Mouse (Mus musculus) gastrocnemius, postnatal 25 days (tissue): ENCODE results near the gene Arid3b. TPM values are rescaled to one million over a fixed set of nuclear protein-coding genes. Genes with fewer than 3 reads are reported as not detected.
"Not testable (repeated sequence)": the region's sequence is repeated elsewhere in the genome, so short reads cannot be mapped to it uniquely, and the experiment has no call there.

Experiments
- DNase-seq: peaks from one replicate; pipeline ENCODE4 v3.0.0; 2022
- long read RNA-seq, 2 experiments: library from polyadenylated mRNA; stranded (forward); transcript quantifications; one replicate each; pipeline ENCODE4 v2.0.0; 2021
- total RNA-seq, 2 experiments: library from RNA; stranded (reverse); gene quantifications; 1 replicate in 1 of 2; 2 replicates in 1 of 2; pipeline ENCODE4 v1.2.3; 2021

The Arid3b gene
- 1 to 10 TPM; 2.1 to 2.8 TPM for total RNA-seq
- long read RNA-seq, experiment 1, partial matches to known transcripts: 1 of 1 reads
- long read RNA-seq, experiment 1, other reads (novel, unspliced or antisense): 0 of 1 reads
- long read RNA-seq, experiment 2, partial matches to known transcripts: 1 of 1 reads
- long read RNA-seq, experiment 2, other reads (novel, unspliced or antisense): 0 of 1 reads

- peak; percentile 95 for DNase-seq
Measured at GRCm38 (mm10) chr9:57836581-57837170, at the start of gene Arid3b. Gene Arid3b (minus strand): TSS chr9:57836793.

- DNase-seq: no peak
Measured at GRCm38 (mm10) chr9:57883413-57883812, 46.8 kb upstream of the Arid3b start.

- DNase-seq: not testable (repeated sequence)
Measured at GRCm38 (mm10) chr9:57881781-57882180, 45.2 kb upstream of the Arid3b start.

DNA sequence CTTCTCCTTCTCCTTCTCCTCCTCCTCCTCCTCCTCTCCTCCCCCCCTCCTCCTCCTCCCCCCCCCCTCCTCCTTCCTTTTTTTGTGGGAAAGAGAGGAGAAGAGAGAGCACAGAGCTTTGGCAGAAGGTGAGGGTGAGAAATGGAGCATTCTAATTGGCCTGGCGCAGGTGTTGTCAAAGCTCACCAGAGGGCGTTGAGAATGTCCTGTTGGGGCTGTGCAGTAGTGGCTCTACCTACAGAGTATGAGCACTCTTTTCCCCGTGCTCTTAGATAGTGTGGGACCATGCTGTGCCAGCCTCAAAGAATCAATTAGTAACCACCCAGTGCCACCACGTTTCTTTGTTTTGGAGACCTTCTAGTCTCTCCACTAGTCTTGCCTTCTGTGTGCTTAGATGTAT, 43.7 kb upstream of the Arid3b start:
- no peak for DNase-seq

DNA sequence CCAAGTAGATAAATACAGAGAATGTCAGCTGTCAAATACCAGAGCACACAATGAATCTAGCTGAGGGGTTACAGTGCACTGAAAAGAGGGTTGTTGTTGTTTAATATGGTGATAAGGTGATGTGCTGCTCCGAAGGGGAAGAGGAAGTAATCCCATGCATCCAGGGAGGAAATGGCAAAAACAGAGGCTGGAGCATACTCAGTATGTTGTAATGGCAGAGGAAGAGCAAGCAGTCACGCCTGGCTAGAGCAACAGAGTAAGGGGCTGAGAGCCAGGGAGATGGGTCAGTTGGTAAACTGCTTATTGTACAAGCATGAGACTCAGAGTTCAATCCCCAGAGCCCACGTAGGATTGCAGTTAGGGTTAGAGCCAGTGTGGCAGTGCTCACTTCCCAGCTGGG, 42.6 kb upstream of the Arid3b start:
- DNase-seq: no peak

GRCm38 (mm10) chr9:57874994-57875393, 38.4 kb upstream of the Arid3b start:
- DNase-seq: no peak

DNA sequence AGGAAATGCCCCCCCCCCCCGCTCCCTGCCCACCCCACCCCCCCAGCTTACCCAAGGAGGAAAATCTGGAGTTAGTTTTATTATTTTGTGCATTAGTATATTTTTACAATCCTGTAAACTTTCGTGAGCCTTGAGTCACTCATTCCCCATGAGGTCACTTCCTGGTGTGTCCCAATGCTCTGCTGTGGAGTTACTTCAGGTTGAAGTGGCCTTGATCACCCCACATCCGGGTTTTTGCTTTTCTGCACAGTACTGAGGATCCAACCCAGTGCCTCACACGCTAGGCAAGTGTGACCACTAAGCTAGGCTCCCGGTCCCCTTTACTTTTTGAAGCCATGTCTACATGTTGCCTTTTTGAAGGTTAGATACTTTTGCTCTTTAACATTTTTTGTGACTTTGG, 37.5 kb upstream of the Arid3b start:
- DNase-seq: no peak

DNA sequence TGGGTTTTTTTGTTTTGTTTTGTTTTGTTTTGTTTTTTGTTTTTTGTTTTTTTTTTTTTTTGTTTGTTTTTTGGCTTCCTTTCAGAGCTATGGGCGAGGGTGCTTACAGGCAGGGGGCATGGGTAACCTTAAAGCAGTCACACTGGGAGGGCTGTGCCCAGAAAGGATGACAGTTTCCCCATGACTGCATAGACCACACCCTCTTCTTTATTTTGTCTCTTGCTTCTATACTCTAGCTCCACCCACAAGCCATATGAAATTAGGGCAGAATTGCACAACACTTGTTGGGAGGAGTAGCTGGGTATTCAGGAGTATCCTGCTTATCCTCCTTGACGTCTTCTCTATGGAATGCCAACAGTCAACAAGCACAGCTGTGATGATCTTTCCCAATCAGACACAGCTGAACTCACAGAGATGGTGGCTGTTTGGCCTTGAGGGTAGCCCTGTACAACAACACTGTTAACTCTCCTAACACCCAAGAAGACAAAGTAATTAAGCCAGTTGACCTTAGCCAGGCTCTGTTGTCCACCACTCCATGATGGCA, 33.8 kb upstream of the Arid3b start:
- DNase-seq: no peak

GRCm38 (mm10) chr9:57868767-57869166, 32.2 kb upstream of the Arid3b start:
- no peak for DNase-seq

- DNase-seq: no peak
Measured at GRCm38 (mm10) chr9:57867880-57868279, 31.3 kb upstream of the Arid3b start.

DNA sequence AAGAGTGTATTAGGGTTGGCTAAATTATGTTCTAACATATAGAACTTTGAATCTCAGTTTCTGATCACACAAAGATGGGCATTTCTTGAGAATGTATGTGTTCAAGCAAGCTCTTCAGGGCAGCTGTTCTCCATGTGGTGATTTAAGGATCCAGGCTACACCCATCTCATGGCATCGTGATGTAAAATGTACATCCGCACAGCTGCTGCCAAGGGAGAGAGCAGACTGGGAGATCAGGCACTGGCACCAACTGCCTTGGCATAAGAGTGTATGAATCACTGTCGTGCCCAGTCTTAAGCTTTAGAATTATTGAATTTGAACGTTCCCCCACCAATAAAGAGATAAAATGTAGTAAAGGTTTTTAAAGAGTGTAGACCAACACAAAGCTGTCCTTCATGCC, 30.6 kb upstream of the Arid3b start:
- no peak for DNase-seq

GRCm38 (mm10) chr9:57866530-57866929, 29.9 kb upstream of the Arid3b start:
- no peak for DNase-seq

GRCm38 (mm10) chr9:57864336-57864735, 27.7 kb upstream of the Arid3b start:
- no peak for DNase-seq

GRCm38 (mm10) chr9:57861951-57862471, 25.4 kb upstream of the Arid3b start:
- DNase-seq: no peak

- no peak for DNase-seq
Measured at GRCm38 (mm10) chr9:57856456-57856855, 19.9 kb upstream of the Arid3b start.

GRCm38 (mm10) chr9:57854280-57854679, 17.7 kb upstream of the Arid3b start:
- no peak for DNase-seq

- no peak for DNase-seq
Measured at GRCm38 (mm10) chr9:57839032-57839431, 2.4 kb upstream of the Arid3b start.

GRCm38 (mm10) chr9:57835841-57836514, 615 bp downstream of the Arid3b start:
- no peak for DNase-seq

- DNase-seq: no peak
Measured at GRCm38 (mm10) chr9:57834629-57835417, 1.8 kb downstream of the Arid3b start.

- DNase-seq: no peak
Measured at GRCm38 (mm10) chr9:57833762-57834471, 2.7 kb downstream of the Arid3b start.

DNA sequence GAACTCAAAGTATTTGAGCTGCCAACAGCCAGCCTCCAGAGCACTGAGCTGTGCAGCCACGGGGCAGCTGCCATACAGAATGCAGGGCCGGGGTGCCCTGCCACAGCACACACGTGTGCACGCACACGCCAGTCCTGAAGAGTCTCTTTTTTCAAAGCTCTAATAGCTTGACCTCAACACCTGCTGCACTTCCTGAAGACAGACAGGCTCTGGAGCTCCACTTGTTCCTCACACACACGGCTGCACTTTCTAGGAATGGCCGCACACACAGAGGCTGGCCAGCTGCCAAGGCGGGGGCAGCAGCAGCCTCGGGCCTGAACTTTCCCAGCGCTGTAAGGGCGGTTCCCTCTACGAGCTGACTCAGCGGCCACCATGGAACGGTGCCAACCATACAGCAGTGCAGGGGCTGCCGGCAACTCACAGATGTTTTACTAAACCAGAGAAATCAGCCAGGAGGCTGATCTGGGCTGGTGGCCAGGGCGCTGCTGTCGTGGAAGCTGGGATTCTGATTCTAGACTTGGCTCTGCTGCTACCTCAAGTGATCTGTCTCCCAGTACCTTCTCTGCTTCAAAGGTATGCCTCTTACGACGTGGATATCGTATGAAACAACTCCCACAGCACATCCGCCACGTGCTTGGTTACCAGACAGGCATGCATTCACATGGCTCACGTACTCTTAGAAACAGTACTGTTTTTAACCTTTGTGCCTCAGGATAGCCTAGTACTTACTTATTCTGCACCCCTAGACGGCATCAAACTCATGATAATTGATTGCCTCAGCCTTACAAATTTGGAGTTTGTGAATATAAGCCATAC, 5.1 kb downstream of the Arid3b start:
- peak; percentile 91 for DNase-seq
